Mouse (Mus musculus) kidney, embryonic 15.5 days (tissue): ENCODE results near the gene Tcf19. TPM values are rescaled to one million over a fixed set of nuclear protein-coding genes. Genes with fewer than 3 reads are reported as not detected.

Experiments used
- ATAC-seq: fragments of 200-750 bp; cut with Nextera tagmentation; replicated peaks from 2 replicates; pipeline ENCODE4 v1.8.0; 2017; ENCODE audit warnings: moderate TSS enrichment; ENCODE audit not compliant: low FRiP score
- H3K27ac ChIP-seq: fragments of 300-500 bp; sonication (generic); 2 replicates; pipeline ENCODE4 v1.5.1; 2015; ENCODE audit warnings: mild to moderate bottlenecking, inconsistent platforms
- H3K27me3 ChIP-seq: fragments of 300-500 bp; sonication (generic); 2 replicates; pipeline ENCODE4 v1.6.1; 2015; ENCODE audit warnings: inconsistent platforms
- H3K36me3 ChIP-seq: fragments of 300-500 bp; sonication (generic); 2 replicates; pipeline ENCODE4 v1.6.1; 2015; ENCODE audit warnings: inconsistent platforms
- H3K4me1 ChIP-seq: fragments of 300-500 bp; sonication (generic); 2 replicates; pipeline ENCODE4 v1.6.1; 2015; ENCODE audit warnings: inconsistent platforms
- H3K4me2 ChIP-seq: fragments of 300-500 bp; sonication (generic); 2 replicates; pipeline ENCODE4 v1.6.1; 2015; ENCODE audit warnings: moderate library complexity, mild to moderate bottlenecking, inconsistent platforms
- H3K4me3 ChIP-seq: fragments of 300-500 bp; sonication (generic); replicated peaks from 2 replicates; pipeline ENCODE4 v1.5.1; 2015; ENCODE audit warnings: mild to moderate bottlenecking, inconsistent platforms
- H3K9ac ChIP-seq: fragments of 300-500 bp; sonication (generic); 2 replicates; pipeline ENCODE4 v1.6.1; 2015; ENCODE audit warnings: mild to moderate bottlenecking, inconsistent platforms
- H3K9me3 ChIP-seq: fragments of 300-500 bp; sonication (generic); replicated peaks from 2 replicates; pipeline ENCODE4 v1.6.1; 2016; ENCODE audit warnings: inconsistent platforms
- whole genome bisulfite sequencing: fragments of 180-500 bp; shearing (Covaris S2); methylation state at CpG from one replicate; pipeline ENCODE4 v1.1.7; 2015; ENCODE audit warnings: mixed read lengths; 5-methylcytosine and 5-hydroxymethylcytosine counted together
- polyA plus RNA-seq: library from polyadenylated mRNA; unstranded; fragments of >200 nt; fragmentation: Nextera tagmentation; extraction: Ambion mirVana; gene quantifications from 2 replicates; pipeline ENCODE4 v1.2.1, GENCODE M21; 2015

Tcf19 gene
- polyA plus RNA-seq, 1 experiment from 2014 or later = 71.7 TPM

GRCm38 (mm10) chr17:35548636-35549035 lies 32.0 kb upstream of the Tcf19 start:
- Histone ChIP-seq H3K36me3 (no peaks in the 10 kb centered on the region), H3K4me1 (peaks cover 14% of the 10 kb centered on the region; the same call in 1 of the 2 replicates), H3K4me3 (no peak overlapping the region), H3K27me3 (no peaks in the 10 kb centered on the region), H3K27ac (no peak overlapping the region), H3K4me2 (no peak overlapping the region), H3K9me3 (no peaks in the 10 kb centered on the region), H3K9ac (no peak overlapping the region)
- WGBS = 33% methylated on average over 5 of the region's 5 CpGs
- ATAC-seq = no peak

DNA sequence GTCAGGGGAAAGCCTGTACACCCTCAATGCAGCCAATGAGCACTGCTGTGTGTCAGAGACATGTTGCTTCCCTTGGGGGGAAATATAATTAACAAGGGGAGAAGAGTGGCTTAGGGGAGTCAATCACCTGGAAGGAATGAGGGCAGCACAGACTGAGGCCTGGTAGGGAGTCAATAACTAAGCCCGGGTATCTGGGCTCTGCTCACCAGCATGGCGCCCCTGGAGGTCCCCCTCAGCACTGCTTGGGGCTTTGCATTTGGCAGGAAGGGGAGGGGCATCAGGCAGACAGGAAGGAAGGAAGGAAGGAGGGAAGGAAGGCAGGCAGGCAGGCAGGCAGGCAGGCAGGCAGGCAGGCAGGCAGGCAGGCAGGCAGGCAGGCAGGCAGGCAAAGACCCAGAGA lies 30.8 kb upstream of the Tcf19 start:
- H3K9me3 ChIP-seq = no peaks in the 10 kb centered on the region
- no peak for ATAC-seq
- no peak overlapping the region for H3K27ac ChIP-seq
- H3K4me2 ChIP-seq = no peak overlapping the region
- 83% methylated on average over 2 of the region's 2 CpGs for WGBS
- no peak overlapping the region for H3K4me3 ChIP-seq
- H3K27me3 ChIP-seq = no peaks in the 10 kb centered on the region
- H3K36me3 ChIP-seq = no peaks in the 10 kb centered on the region
- peaks cover 14% of the 10 kb centered on the region; the same call in 1 of the 2 replicates for H3K4me1 ChIP-seq
- no peak overlapping the region for H3K9ac ChIP-seq

DNA sequence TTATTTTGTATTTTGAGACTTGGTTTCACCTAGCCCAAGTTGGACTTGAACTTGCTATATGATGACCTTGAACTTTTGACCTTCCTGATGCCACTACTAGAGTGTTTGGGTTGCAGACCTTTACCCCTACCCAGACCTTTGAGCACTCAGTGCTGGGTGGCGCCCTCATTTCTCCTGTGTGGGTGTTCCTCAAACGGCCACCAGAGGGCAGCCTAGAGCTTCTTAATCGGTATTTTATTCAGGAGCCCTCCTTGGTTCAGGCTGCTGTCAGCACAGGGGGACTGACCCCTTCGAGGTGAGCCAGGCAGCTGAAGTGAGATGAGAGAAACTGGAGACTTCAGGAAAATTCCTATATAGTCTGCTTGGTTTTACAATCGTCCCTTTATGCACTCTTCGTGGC lies 28.1 kb upstream of the Tcf19 start:
- WGBS = 41% methylated on average over 6 of the region's 6 CpGs
- no peak; the same call in 1 of the 2 replicates for ATAC-seq

GRCm38 (mm10) chr17:35544001-35544400 lies 27.4 kb upstream of the Tcf19 start:
- 79% methylated on average over 6 of the region's 6 CpGs for WGBS
- no peak overlapping the region for H3K4me2 ChIP-seq
- no peak overlapping the region for H3K9ac ChIP-seq
- H3K27me3 ChIP-seq = no peaks in the 10 kb centered on the region
- no peak overlapping the region for H3K4me3 ChIP-seq
- H3K36me3 ChIP-seq = no peaks in the 10 kb centered on the region
- no peak overlapping the region for H3K27ac ChIP-seq
- ATAC-seq = no peak
- H3K4me1 ChIP-seq = 0 out of 2 replicates have a peak, but pooled peaks cover 7% of the 10 kb centered on the region
- H3K9me3 ChIP-seq = no peaks in the 10 kb centered on the region

More for the DNA sequence above, 28.1 kb upstream of the Tcf19 start:
- Histone ChIP-seq H3K9ac (no peak overlapping the region), H3K9me3 (no peaks in the 10 kb centered on the region), H3K27ac (no peak overlapping the region), H3K4me3 (no peak overlapping the region), H3K4me2 (no peak overlapping the region), H3K36me3 (no peaks in the 10 kb centered on the region), H3K4me1 (peaks cover 12% of the 10 kb centered on the region; the same call in 1 of the 2 replicates), H3K27me3 (no peaks in the 10 kb centered on the region)

- no peak overlapping the region for H3K27ac ChIP-seq
- 0 out of 2 replicates have a peak, but pooled peaks cover 4% of the 10 kb centered on the region for H3K4me1 ChIP-seq
- ATAC-seq = no peak
- 60% methylated on average over 14 of the region's 14 CpGs for WGBS
- H3K9me3 ChIP-seq = no peaks in the 10 kb centered on the region
- H3K36me3 ChIP-seq = no peaks in the 10 kb centered on the region
- no peak overlapping the region for H3K4me3 ChIP-seq
- no peak overlapping the region for H3K4me2 ChIP-seq
- H3K27me3 ChIP-seq = no peaks in the 10 kb centered on the region
- H3K9ac ChIP-seq = no peak overlapping the region
These were observed 26.8 kb upstream of the Tcf19 start for GRCm38 (mm10) chr17:35543412-35543861.

GRCm38 (mm10) chr17:35542761-35543411 lies 26.3 kb upstream of the Tcf19 start:
- H3K4me1 ChIP-seq = 0 out of 2 replicates have a peak, but pooled peaks cover 4% of the 10 kb centered on the region
- H3K27me3 ChIP-seq = no peaks in the 10 kb centered on the region
- H3K36me3 ChIP-seq = no peaks in the 10 kb centered on the region
- H3K9ac ChIP-seq = no peak overlapping the region
- no peaks in the 10 kb centered on the region for H3K9me3 ChIP-seq
- no peak overlapping the region for H3K4me3 ChIP-seq
- WGBS = 89% methylated on average over 15 of the region's 15 CpGs
- no peak overlapping the region for H3K27ac ChIP-seq
- ATAC-seq = no peak
- no peak overlapping the region for H3K4me2 ChIP-seq

DNA sequence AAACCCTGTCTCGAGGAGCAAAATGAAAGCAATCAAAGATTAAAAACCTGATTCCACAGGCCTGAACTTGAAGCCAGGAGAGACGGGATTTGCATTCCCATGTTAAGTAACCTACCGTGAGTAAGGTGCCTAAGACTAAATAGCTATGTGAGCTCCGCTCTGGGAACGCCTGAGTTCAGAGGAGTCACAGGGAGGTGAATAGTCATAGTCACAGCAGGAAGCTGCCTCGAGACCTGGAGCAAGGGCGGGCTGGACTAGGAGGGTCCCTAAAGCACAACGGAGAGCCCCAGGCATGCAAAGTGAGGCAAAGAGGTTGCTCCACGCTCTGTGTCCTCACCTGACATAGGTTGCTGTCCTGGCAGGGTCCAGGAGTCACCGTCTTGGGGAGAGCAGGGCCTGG lies 22.9 kb upstream of the Tcf19 start:
- 47% methylated on average over 10 of the region's 10 CpGs for WGBS
- no peak for ATAC-seq
- no peak overlapping the region for H3K27ac ChIP-seq

GRCm38 (mm10) chr17:35538476-35538875 lies 21.9 kb upstream of the Tcf19 start:
- Histone ChIP-seq H3K27me3 (no peaks in the 10 kb centered on the region), H3K9ac (no peak overlapping the region), H3K4me1 (no peaks in the 10 kb centered on the region), H3K27ac (no peak overlapping the region), H3K36me3 (no peaks in the 10 kb centered on the region), H3K4me3 (no peak overlapping the region), H3K4me2 (no peak overlapping the region), H3K9me3 (no peaks in the 10 kb centered on the region)
- ATAC-seq = no peak
- WGBS = 87% methylated on average over 1 of the region's 1 CpGs

More for the DNA sequence above, 22.9 kb upstream of the Tcf19 start:
- H3K27me3 ChIP-seq = no peaks in the 10 kb centered on the region
- no peaks in the 10 kb centered on the region for H3K4me1 ChIP-seq
- no peaks in the 10 kb centered on the region for H3K36me3 ChIP-seq
- no peak overlapping the region for H3K4me3 ChIP-seq
- H3K9ac ChIP-seq = no peak overlapping the region
- H3K9me3 ChIP-seq = no peaks in the 10 kb centered on the region
- no peak overlapping the region for H3K4me2 ChIP-seq

- Histone ChIP-seq H3K4me2 (no peak overlapping the region), H3K27me3 (no peaks in the 10 kb centered on the region), H3K4me3 (no peak overlapping the region), H3K4me1 (peaks cover 4% of the 10 kb centered on the region; the same call in 1 of the 2 replicates), H3K9ac (no peak overlapping the region), H3K27ac (no peak overlapping the region), H3K9me3 (no peaks in the 10 kb centered on the region), H3K36me3 (no peaks in the 10 kb centered on the region)
- no peak for ATAC-seq
- 90% methylated on average over 4 of the region's 4 CpGs for WGBS
These were observed 20.8 kb upstream of the Tcf19 start for GRCm38 (mm10) chr17:35537421-35537820.

GRCm38 (mm10) chr17:35534343-35534742 lies 17.7 kb upstream of the Tcf19 start:
- no peak overlapping the region for H3K27ac ChIP-seq

DNA sequence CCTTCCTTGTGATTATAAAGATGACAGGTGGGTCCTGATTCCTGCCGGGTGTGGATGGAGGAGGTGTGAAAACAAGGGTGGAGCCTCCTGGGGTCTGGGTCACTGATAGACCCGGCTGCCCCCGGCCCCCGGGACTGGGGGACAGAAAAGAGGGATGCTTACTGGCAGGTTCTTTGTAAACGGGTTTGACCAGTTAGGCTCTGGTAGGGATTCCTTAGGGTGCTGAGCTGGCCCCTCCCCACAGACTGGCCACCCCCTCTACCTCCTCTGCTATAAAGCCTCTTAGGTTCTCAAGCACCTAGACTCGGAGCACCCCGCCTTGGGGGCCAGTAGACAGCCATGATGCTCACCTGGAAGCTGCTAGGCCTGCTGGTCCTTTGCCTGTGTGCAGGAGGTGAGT lies 16.3 kb upstream of the Tcf19 start, which contains the start of gene Psors1c2:
Psors1c2 (plus strand) TSS at position 301 of the 400 bp plus-strand sequence.
- H3K4me1 ChIP-seq = peaks cover 6% of the 10 kb centered on the region; the same call in 1 of the 2 replicates
- ATAC-seq = no peak
- H3K4me2 ChIP-seq = no peak within 1 kb of the TSS
- peaks cover 30% of the 10 kb centered on the region for H3K36me3 ChIP-seq
- no peak within 1 kb of the TSS for H3K4me3 ChIP-seq
- H3K27me3 ChIP-seq = no peaks in the 10 kb centered on the region
- H3K9ac ChIP-seq = no peak within 1 kb of the TSS
- no peaks in the 10 kb centered on the region for H3K9me3 ChIP-seq
- H3K27ac ChIP-seq = no peak within 1 kb of the TSS
- WGBS = 35% methylated on average over 7 of the region's 7 CpGs

More at GRCm38 (mm10) chr17:35534343-35534742, 17.7 kb upstream of the Tcf19 start:
- ATAC-seq = peak; percentile 52; the same call in 1 of the 2 replicates
- Histone ChIP-seq H3K4me2 (no peak overlapping the region), H3K9me3 (no peaks in the 10 kb centered on the region), H3K9ac (no peak overlapping the region), H3K36me3 (peaks cover 15% of the 10 kb centered on the region), H3K4me1 (peaks cover 6% of the 10 kb centered on the region; the same call in 1 of the 2 replicates), H3K4me3 (no peak overlapping the region), H3K27me3 (no peaks in the 10 kb centered on the region)
- WGBS = 11% methylated on average over 6 of the region's 6 CpGs

GRCm38 (mm10) chr17:35532360-35532759 lies 15.7 kb upstream of the Tcf19 start:
- Histone ChIP-seq H3K4me3 (no peak overlapping the region), H3K4me2 (no peak overlapping the region), H3K36me3 (peaks cover 34% of the 10 kb centered on the region), H3K4me1 (peaks cover 6% of the 10 kb centered on the region; the same call in 1 of the 2 replicates), H3K9me3 (no peaks in the 10 kb centered on the region), H3K9ac (no peak overlapping the region), H3K27ac (no peak overlapping the region), H3K27me3 (no peaks in the 10 kb centered on the region)
- WGBS = 11% methylated on average over 3 of the region's 3 CpGs
- ATAC-seq = no peak
